Mouse (Mus musculus) CD4-positive naive resting alpha-beta T cell, adult 57 days (primary cell): ENCODE results near the gene Spc25. TPM values are rescaled to one million over a fixed set of nuclear protein-coding genes. Genes with fewer than 3 reads are reported as not detected.

Experiments
- total RNA-seq: library from RNA; stranded (reverse); gene quantifications from one replicate; pipeline ENCODE4 v1.2.4, GENCODE M21; 2023

Gene Spc25
- total RNA-seq: 2.0 TPM

DNA sequence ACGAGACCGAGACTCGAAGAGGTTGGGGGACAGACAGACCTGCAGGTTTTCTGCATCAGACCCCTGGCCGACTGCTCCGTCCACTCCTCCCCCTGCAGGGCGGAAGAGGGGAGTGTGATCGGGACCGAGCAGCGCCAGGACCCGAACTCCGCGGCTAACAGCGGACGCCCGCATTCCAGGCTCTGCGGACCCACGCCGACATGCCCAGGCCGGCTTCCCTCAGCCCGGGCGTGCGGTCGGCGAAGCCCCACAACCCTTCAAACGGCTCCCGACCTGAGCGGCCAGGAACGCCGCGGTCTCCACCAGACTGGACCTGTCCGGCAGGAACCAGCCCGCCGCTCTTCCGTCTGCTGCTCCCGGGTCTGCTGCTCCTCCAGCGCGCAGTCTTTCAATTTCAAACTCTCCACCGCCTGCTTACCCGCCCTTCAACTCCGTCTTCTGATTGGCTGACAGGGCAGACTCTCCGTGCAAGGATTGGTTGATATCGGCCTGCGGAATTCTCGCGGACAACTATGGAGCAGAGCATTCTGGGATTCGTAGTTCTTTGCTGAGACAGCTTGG, at the start of gene Spc25:
TSS of gene Spc25 (minus strand) at position 404 of the 561 bp plus-strand sequence.

DNA sequence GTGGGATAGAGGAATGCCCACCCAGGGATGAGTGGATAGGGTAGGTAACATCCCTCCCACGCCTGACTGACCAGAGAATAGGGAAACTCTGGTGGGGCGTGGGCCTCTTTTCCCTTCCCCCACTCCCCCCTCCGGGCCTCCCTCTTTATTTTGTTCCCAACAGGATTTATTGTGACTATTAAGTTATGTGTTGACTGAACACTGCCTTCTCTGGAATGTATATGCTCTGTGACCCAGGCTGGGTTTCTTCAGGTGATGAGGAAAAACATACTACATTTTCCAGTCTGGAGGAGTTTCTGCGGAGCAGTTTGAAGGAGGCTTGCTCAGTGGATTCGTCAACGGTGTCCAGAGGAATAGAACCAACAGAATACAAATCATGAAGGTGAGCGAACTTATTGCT, 4.8 kb upstream of the Spc25 start, which contains the start of gene G6pc2:
TSS of gene G6pc2 (plus strand) at position 301 of the 400 bp plus-strand sequence.

Other genes starting within 250 kb of the Spc25 start
- 0.71 TPM for gene Nostrin, start 70.4 kb downstream of the Spc25 start, total RNA-seq
- not detected for gene G6pc2, start 4.9 kb upstream of the Spc25 start, total RNA-seq
- not detected for gene Abcb11, start 136.4 kb upstream of the Spc25 start, total RNA-seq
- gene Dhrs9, start 174.3 kb upstream of the Spc25 start, total RNA-seq: 0.30 TPM